Mouse (Mus musculus): ENCODE data around the gene Hoxb1.

Gene Hoxb1

DNA sequence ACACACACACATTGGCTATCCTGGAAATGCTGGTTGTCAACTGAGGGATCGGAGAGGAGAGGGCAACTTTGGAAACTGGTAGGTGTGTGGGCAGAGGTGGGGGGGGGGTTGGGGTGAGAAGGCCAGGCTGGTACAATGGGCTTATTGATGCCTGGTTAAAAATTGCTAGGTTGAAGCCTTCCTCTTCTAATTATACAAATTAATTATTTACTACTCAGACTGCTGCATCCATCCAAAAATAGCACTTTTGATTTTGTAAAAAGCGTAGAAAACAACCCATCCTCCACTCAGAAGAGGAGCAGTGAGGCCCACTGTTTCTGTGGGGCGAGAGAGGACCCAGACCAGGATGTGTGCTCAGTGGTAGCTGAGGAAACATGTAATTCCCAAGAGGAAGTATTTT is 30.6 kb upstream of the Hoxb1 start:
- DNase-seq = no peak

DNA sequence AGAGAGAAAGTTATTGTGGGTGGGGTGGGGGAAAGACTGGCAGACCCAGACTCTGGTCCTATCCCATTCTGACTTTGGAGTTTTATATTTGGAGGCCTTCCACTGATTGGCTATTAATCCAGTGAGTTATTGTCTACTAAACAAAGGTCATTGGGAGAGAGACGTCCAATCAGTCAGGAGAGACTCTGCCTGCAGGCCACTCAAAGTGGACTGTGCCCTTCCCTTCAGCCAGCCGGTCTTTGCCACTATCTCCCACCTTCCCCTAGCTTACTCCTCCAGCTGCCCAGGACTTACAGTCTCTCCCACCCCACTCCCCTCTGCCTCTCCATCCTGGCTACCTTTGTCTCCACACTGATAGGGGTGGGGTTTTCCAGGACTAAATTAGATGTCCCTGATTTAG is 29.0 kb upstream of the Hoxb1 start:
- DNase-seq = no peak

DNA sequence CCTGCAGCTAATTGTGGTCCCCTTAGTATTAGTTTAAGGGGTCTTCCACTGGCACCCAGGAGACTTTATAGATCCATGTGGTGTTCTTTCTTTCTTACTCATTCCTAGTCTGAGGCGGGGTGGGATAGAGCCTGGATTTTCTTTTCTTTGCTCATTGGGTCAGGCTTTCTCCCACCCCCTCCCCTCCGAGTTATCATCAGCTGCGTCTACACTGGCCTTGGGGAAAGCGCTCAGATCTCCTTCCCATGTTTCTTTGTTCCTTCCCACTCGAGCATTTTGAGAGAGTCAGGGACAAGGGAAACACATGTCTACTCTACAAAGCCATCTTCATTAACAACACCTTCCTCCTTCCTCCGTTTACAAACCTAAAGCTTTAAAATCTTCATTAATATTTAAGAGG is 28.5 kb upstream of the Hoxb1 start:
- no peak for DNase-seq

DNA sequence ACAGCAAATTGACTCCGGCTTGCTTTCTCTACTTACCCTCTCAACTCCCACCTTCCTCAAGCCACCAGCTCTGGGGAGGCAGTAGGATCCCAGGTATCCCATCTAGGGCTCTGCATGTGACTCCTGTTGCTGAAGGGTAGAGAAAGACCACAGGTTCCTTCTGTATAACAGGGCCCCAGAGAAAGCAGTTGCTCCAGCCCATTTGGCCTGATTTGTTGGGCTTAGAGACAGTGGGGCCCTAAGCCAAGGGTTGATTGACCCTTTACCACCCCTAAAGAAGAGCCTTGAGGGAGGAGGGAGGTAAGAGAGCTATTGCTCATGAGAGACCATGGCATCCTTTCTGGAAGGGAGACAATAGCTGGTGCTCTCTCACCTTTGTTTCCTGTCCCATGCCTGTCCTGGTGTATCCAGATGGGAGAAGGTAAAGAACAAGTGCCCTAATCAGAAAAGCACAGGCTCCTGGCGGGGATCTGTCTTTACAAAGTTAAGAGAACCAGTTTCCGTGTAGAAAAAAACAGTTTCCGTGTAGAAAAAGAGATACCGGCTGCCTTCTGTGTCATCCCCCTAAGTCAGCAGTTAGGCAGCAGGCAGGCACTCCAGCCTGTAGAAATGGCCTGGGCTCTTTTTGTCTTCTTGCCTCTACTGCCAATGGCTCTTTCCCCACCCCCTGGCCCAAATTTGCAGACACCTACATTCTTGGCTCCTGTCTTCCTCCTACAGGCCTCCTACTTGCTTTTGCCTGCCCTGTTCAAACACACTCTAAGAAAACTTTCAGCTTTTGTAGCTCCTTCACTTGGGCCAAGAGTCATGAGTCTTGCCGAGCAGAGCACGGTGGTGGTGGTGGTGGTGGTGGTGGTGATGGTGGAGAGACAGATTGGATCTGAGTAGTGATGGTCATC is 26.3 kb upstream of the Hoxb1 start:
- no peak for DNase-seq

DNA sequence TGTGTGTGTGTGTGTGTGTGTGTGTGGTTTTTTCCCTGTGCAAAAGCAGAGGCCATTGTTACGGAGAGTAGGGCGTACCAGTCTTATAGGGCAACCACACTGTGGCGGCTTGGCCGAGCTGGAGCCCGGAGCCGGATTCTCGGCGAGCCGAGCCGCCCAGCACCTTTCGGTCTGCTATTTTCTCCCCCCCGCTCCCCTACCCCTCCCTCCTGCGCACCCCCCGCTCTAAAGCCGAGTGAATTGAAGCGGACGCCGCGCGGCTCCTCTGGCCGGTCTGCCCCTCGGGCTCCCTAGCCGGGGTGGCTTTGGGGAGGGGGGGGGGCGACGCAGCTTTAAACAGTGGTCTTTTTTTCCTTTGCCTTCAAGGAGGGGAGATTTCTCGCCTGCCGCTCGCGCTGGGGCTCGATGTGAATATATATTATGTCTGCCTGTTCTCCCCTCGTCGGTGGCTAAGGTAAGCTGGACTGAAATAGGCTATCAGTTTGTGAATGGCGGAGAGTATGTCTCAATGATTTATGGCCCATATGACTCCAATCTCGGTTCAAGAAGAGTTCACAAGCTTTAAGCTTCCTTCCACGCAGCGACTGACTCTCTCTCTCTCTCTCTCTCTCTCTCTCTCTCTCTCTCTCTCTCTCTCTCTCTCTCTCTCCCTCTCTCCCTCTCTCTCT is 24.7 kb upstream of the Hoxb1 start:
- no peak for DNase-seq

DNA sequence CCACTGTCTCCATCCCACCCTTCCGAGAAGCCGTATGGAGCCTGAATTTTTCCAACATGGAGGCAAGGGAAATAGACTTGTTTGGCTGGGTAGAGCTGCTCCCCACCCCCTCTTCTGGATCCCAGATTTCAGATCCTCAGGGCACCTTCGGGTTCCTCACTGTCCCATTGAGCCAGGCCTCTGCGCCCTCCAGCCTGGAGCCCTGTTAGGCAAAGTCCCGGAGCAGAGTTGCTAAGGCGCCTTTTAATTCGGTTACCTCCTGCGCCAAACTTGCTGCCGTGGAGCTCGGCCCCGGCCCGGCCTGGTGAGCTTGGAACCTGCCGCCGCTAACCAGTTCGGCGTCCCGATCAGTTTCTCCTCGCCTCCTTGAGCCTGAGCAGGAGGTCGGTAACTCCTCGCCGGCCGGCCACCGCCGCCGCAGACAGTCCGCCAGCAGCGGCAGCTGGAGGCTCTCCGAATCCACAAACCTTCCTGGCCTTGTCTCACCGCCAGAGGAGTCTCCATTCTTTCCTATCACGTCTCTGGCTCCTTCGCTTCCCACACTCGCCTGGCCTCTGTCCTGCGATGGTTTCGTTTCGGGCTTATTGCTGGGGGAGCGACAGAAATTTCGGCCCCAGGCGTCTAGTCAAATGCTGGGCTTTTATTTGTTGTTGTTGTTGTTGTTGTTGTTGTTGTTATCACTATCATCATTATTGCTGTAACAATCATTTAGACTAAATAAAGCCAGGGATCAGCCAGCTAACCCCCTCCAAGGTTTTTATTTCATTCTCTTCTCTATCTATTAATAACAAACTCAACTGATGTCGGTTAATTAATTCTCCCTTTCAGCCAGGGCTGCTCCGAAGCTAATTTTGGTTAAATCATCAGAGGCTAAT is 23.6 kb upstream of the Hoxb1 start:
- DNase-seq = peak; percentile 63

DNA sequence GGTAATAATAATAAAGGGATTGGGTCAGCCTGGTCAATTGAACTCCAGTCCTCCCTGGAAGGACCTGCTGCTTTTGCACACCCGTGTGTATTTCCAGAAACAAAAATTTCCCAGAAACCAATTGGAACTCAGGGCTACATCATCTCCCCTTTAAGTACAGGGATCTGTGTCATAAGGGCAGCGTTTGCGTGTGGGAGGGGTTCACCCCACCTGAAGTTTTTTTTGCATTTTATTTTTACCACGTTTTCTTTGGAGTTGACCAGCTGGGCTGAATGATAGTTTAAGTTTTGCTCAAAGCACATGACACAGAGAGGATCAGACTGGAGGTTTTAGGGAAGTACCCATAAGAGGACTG is 23.0 kb upstream of the Hoxb1 start:
- no peak for DNase-seq

DNA sequence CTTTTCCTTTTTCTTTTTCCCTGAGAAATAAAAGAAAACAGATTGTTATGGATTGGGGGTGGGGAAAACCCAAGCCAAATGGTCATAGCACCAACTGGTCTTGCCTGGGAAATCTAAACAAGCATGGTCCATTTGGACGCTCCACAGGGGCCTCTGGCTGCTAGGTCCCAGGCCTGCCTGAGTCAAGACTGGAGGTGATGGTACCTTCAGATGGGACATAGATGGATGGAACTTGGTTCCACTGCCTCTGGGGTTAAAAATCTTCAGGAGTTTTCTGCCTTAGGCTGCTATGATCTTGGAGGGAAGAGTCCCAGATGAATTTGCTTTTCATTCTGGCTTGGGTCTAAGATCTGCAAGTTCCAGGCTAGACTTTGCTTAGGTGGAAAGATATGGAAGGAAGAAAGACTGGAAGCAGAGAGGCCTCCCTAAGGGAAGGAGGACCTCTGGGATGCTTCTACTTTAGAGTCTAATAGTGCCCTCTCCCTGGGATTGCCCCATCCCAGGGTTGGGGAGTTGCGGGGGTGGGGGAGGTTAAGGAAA is 22.3 kb upstream of the Hoxb1 start:
- DNase-seq = no peak

DNA sequence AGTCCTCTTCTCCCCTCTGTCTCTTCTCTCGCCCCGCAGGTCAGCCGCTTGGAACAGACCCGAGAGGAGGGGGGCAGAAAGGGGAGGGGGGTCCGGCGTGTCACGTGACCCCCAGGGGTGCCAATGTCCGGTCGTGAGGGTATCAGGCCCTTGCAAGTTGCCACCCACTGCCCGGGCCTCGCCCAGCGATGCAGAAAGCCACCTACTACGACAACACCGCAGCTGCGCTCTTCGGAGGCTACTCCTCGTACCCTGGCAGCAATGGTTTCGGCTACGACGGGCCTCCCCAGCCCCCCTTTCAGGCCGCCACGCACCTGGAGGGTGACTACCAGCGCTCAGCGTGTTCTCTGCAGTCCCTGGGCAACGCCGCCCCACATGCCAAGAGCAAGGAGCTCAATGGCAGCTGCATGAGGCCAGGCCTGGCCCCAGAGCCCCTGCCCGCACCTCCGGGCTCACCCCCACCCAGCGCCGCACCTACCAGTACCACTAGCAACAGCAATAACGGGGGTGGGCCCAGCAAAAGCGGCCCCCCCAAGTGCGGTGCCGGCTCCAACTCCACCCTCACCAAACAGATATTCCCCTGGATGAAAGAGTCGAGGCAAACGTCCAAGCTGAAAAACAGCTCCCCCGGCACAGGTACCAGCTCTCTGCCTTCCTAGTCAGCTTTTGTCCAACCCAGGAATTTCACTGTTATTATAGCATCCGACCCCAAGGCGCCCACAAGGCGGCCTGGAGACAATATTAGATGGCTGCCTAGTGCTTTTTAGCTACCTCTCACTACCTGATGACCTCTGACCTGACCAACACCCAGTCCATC is 21.3 kb upstream of the Hoxb1 start:
- DNase-seq = no peak

DNA sequence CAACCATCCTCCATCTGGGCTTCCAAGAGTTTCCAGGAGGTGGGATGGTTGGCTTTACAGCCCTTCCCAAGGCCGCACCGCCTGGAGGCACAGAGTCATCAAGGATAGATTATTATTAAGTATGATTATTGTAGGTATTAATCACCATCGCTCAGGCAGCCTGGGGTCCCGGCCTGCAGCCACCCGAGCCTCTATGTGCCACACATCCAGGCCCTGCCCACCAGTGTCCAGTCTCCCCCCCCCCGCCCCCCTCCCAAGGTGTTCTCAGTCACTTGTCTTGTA is 20.7 kb upstream of the Hoxb1 start:
- no peak for DNase-seq

DNA sequence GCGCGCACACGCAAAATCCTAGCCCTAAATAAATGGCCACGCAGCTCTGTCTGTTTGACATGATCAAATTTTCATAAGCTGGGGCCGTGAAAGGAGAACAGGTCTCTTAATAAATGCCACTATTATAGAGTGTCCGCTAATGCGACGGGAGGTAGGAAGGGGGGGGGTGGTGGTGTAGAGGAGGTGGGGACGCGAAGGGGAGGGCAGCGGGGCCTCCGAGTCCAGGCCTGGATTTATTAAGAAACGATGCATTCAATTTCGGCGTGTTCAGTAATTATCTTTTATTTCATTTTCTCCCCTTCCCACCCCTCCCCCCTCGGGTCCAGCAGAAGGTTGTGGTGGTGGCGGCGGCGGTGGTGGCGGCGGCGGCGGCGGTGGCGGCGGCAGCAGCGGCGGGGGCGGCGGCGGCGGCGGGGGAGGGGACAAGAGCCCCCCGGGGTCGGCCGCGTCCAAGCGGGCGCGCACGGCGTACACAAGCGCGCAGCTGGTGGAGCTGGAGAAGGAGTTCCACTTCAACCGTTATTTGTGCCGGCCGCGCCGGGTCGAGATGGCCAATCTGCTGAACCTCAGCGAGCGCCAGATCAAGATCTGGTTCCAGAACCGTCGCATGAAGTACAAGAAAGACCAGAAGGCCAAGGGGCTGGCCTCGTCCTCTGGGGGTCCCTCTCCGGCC is 20.2 kb upstream of the Hoxb1 start:
- no peak for DNase-seq

DNA sequence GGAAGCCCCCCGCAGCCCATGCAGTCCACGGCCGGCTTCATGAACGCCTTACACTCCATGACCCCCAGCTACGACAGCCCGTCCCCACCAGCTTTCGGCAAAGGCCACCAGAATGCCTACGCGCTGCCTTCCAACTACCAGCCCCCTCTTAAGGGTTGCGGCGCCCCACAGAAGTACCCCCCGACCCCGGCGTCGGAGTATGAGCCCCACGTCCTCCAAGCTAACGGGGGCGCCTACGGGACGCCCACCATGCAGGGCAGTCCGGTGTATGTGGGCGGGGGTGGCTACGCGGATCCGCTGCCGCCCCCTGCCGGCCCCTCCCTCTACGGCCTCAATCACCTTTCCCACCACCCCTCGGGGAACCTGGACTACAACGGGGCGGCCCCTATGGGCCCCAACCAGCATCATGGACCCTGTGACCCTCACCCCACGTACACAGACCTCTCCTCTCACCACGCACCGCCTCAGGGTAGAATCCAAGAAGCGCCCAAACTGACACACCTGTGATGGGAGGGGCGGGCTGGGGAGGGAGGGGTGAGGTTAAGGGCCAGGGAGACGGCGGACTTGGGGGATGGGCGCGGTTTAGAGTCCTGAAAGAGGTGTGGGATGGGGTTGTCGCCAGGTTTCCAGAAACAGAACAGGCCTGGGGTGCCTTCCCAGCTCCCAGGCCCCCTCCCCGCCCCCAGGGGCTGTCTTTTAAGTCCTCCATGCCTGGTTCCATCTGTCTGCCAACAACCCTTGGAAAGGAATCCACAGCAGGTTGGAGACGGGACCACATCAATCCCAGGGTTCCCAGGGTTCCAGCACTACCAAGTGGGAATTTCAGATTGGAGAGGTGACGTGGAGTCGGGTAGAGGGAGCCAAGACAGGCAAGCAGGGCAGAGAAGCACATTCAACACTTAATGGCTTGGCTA is 19.4 kb upstream of the Hoxb1 start:
- no peak for DNase-seq

DNA sequence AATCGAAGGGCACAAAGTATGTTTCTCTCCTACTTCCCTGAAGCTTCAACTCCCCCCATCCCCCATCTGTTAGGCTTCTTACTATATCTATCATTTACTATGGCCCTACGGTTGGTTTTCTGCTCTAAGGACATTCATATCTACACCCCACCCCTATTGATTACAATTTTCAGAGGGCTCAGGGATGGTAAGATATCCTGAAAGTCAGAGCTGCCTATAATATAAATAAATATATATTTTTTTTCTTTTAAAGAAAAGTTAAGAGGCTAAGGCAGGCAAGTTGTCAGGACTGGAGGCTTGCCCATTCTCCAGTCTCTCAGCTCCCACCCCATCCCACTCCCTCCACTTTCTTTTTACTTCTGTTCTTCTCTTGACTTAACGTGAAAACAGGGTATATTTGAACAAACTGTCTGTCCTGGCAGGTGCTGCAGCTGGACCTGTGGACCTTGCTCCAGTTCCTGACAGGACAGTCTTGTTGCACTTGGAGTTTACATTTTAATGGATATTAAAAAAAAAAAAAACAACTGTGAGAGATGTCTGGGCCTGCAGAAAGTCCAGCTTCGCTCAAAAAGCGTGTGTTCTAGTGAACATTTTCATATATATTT is 18.5 kb upstream of the Hoxb1 start:
- no peak for DNase-seq

DNA sequence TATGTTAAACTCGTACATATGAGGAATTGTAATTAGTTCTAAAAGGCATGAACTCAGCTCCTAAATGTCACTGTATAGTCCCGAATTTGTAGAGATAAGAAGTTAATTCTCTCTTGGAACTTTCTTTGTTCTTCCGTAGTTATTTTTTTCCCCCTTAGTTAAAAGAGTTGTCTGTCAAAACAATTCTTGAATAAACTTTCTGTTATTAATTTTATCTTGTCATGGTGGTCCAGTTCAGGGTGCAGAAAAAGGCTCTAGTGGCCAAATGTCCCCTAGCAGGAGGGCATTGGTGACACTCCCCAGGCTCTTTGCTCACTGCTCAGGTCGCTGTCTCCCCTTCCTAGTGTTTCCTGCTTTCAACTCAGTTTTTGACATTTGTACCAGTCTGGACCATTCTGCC is 17.8 kb upstream of the Hoxb1 start:
- DNase-seq = no peak

DNA sequence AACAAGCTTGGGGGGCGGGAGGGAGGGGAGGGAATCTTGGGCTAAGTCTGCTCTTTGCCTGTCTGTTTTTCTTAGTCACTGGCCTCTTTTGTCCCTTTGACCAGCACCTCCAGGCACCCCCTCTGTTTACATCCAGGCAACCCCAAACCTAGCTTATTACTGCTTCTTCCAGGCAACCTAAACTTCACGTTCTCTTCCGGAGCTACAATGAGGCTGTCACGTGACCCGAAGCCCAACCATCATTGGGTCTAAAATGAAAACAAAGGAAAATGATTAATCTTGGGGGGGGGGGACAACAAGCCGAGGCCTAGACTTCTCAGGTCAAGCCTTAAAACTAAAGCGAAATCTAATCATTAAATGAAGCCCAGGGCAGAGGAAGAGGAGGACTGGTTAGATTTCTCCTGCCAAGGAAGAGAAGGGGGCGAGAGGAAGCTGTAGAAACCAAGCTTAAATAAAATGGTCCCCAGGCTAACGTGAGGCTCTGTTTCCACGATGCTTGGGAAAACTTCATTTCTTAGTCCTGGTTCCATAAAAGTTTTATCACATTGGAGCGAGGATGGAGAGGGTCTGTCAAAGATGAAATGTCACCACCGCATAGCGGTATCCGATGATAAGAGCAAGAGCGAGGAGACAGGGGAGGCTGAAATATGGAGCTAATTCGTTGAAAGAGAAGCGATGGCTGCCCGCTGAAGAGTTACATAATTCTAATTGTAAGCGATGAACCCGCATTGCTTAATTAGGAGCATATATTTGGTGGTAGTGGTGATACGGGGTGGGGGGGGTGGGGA is 17.2 kb upstream of the Hoxb1 start:
- no peak for DNase-seq

DNA sequence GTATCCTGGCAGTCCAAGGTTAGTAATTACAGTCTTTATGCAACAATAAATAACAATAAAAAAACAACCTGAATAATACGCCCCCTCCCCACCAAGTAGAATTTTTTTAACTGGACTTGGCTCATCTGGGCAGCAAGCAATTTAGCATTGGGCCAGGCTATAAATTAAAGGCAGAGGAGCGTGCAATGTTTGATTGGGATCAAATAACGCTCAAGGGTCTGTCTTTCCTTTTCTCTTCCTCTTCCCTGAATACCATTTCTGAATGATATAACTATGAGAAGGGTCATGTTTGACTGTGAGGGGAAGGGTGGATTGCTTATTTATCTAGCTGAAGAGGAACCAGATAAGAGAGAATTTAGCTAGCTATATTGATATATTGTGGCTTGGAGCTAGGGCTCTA is 16.6 kb upstream of the Hoxb1 start:
- no peak for DNase-seq

DNA sequence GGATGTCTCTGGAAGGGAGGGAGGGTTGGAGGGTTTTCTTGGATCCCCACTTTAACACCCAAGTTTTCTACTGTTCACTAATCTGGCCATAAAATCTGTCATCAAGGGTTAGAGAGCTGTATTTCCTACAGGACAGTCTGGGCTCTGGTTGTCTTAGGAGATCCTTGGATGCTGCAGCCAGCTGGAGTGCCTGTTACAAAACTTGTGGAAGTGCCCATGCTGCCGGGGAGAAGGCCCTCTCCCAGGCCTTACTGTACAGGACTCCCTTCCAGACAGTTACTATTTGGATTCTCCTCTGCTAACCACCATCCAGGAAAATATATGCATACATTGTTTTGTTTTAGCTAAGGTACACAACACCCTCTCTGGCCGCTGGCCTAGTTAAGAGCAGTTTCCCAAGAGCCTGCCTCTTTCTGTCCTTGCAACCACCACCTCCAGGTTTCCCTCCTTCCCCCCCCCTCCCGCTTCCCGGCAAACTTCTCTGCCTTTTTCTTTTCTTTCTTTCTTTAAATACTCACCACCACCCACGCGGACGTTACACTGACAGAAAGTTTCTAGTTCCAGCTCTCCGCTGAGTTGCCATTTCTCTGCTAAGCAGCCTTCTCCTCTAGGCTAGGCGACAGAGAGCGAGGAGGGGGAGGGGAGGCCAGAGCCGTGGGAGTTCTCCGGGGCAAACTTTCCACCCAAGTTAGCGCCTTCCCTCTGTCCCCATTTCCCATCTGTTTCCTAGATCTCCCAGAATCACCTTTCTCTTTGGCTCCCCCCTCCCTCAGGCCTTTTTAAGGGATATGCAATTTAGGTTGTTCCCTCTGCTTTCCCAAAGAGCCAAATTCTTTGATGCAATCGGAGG is 15.8 kb upstream of the Hoxb1 start:
- no peak for DNase-seq

DNA sequence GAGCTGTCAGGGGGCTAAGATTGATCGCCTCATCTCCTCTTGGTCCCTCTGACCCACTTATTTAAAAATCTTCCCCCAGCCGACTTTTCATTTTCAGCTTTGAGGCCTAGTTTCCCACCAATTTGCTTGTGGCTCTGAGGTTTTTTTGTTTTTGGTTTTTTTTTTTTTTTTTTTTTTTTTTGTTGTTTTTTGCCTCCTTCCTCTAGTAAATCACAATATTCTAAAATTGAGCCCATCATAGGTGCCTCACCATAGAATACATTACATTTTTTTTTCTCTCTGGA is 15.3 kb upstream of the Hoxb1 start, which contains the start of gene Hoxb2:
Gene Hoxb2 (plus strand): TSS at position 185 of the 284 bp plus-strand sequence.
- no peak for DNase-seq

DNA sequence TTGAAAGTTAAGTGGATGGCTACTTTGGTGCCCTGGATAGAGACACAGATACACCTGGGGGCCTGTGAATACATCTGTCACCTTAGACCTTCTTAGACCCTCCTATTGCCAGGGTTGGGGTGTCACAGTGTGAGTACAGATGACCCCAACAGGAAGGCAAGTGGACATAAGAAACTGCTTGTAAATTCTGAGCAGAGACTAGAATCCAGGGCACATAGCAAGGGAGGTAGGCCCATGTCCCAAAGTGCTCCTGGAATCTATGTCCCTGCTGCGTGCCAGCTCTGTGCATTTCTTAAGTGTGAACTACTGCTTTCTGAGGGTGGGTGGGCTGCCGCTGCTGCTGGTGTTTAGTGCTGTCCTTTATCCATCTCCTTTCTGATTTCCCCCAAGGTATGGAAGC is 14.8 kb upstream of the Hoxb1 start:
- DNase-seq = no peak
